Mouse (Mus musculus) embryo, embryonic 11 days (tissue): ENCODE results near the gene Ppargc1a.

ENCODE experiments used
- DNase-seq: peaks from one replicate; pipeline ENCODE4 v3.0.0-alpha.2; 2015

Ppargc1a gene

DNA sequence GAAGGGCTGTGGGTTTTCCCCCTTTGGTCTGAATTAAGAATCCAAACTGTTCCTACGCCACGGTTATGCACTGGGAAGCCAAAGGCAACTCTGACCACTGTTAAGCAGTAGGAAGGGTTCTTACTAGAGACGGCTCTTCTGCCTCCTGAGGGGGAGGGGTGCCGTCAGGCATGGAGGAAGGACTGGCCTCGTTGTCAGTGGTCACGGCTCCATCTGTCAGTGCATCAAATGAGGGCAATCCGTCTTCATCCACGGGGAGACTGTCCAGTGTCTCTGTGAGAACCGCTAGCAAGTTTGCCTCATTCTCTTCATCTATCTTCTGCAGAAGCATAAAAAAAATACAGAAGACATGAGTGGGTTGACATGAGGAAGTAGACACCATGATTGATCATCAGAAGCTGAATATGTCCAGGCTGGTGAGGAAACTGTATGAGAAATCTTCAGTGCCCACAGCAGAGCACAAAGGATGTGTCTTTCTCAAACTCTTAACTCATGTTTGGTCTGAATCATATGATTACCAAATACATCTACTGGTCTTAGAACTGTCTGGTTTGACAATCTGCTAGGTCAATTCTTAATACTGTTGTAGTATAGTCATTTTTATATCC, 69.5 kb downstream of the Ppargc1a start:
- peak; percentile 38 for DNase-seq

DNA sequence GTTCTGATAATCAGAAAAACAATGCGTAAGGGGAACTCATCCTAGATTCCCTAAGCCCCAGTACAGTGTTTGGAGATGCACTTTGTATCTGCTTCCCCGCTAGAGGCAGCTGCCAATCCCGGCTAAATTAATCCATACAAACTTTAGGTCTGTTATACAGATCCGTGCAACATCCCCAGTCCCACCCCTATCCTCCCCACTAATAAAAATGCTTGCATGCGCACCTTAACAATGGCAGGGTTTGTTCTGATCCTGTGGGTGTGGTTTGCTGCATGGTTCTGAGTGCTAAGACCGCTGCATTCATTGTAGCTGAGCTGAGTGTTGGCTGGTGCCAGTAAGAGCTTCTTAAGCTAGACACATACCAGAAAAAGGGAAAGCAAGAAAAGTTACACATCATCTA, 72.1 kb downstream of the Ppargc1a start:
- DNase-seq = peak; percentile 18

DNA sequence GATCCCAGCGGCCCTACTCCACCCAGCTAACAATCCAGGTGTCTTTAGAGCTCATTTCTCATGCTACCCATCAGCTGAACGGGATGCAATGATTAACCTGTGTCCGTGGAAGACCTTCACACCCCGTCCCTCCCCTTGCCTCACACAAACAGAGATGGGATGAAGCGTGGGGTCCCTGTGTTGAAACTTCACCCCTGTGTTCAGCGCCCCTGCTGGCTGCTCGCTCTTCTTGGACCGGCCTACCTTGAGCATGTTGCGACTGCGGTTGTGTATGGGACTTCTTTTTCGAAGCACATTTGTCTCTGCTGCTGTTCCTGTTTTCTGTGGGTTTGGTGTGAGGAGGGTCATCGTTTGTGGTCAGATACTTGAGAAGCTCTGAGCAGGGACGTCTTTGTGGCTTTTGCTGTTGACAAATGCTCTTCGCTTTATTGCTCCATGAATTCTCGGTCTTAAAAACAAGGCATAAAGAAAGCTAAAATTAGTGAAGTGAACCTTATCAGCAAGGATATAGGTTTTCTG, 73.1 kb downstream of the Ppargc1a start:
- DNase-seq = no peak

DNA sequence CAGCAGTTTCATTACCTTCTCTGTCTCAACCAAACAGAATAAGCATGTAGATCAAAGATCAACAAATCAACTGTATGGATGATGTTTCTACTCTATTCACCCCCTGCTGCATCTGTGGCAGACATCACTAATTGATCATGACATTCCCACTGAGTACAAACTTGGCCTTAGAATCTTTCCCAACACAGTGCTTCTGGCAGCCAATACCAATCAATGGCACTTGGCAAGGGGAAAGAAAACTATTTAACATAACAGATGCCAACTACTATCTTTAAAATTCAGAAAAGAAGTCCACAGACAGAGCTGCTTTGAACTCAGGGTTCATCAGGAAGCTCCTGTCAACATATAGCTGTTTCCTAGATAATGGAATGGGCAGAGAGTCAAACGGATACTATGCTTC, 83.8 kb downstream of the Ppargc1a start:
- no peak for DNase-seq

DNA sequence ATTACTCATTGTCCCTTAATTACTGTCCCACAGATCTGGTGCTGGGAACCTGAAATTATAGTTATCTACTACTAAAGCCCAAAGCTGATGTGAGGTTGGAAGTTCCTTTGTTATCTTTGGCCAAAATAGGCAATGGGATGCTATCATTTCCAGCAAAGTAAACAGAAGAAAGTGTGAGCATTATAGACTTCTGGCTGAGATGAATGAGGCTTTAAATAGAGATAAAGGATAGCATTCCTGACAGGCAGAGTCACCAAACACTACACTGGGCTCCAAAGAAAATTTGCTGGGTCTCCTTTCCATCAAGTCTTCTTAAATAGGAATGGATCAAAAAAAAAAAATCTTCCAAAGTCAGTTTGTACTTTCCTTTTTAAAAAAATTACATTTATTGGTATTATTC, 87.7 kb downstream of the Ppargc1a start:
- DNase-seq = no peak

- no peak for DNase-seq
Observed at GRCm38 (mm10) chr5:51479456-51479855, 88.1 kb downstream of the Ppargc1a start.

GRCm38 (mm10) chr5:51478319-51478994, 89.1 kb downstream of the Ppargc1a start:
- peak; percentile 63 for DNase-seq

DNA sequence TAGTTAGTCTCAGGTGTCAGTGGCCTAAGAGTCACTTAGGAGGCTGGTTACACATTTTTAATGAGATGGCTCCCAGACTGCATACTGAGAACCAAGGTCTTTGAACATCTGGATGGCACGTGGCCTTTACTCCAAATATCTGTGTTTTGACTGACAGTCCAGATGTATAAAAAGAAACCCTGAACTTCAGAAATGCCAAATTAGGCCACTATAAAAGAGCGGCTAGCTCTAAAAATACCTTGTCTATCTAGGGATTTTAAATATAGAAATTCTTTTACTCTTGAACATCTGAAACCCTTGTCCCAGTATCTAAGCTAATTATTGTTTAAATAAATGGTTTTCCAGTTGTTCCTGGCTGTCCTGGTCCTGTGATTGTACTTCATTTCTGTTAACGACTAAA, 90.4 kb downstream of the Ppargc1a start:
- peak; percentile 22 for DNase-seq

- DNase-seq = no peak
Observed at GRCm38 (mm10) chr5:51475034-51475541, 92.4 kb downstream of the Ppargc1a start.

DNA sequence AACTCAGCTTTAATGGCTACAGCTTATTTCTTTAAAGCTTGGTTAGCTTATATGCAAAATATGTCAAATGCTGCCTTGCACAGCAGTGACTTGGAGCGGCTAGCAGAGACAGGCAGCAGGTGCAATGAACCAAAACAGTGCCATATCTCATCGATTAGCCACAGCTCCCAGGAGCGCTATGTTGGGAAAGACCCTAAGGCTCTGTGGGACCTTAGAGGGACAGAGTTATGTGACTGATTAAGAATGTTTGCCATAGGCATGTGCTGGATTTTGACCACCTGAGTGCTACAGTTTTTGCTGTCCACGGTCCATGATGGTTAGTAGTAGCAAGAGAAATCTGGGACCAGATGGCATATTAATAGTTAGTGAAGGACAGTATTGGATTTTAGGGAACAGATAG, 95.9 kb downstream of the Ppargc1a start:
- peak; percentile 22 for DNase-seq

DNA sequence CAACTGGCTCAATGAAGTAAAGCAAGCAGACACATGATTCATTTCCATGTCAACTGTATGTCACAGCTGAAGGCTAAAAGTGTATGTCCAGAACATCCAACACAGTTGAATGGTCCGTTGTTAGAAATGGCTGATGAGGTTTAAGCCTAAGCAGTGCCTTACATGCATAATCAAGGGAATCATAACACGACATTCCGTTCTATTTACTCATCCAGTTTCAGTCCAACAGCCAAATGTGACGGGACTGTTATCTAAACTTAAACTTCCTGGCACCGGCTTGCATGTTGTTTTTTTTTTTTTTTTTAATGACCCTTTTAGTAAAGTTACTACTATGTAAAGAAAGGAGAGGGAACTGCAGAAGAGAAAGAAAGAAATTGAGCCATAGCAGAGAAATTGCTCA, 101.5 kb downstream of the Ppargc1a start:
- no peak for DNase-seq

DNA sequence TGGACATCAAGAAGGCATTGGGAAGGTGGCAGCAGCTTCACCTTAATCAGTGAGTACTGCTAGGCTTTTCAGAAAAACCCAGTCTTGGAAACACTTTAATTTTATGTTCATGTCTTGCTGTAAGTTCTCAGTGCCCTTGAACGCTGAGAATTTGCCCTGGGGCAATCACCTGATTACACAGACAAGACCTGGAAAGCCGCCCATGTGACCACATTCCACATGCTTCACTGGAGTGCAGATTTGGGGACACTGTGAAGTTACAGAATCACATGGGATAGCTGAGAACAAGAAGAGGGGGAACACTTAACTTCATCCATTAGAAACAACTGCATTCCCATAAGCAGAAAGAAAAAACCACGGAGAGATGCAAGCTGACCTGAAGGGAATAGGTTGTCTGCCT, 115.5 kb downstream of the Ppargc1a start:
- DNase-seq = no peak

DNA sequence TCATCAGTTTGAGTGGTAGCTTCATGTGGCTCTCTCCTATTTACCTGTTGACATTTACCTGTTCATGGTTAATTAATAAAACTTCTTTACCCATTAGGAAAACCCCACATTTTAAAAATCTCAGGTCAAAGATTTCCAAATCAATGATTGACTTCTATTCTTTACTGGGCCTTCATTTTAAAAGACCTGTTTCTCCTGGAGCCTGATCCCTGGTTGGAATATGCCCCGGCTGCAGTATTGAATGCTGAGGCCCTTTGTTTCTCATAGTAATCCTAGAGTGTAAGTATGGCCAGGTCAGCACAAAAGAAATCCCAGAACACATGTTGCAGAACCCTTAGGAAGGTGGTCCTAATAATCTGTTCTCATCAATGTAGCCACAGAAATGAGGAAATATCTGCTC, 119.9 kb downstream of the Ppargc1a start:
- no peak for DNase-seq

- no peak for DNase-seq
Observed at GRCm38 (mm10) chr5:51446299-51447090, 121.0 kb downstream of the Ppargc1a start.

GRCm38 (mm10) chr5:51445726-51446125, 121.8 kb downstream of the Ppargc1a start:
- DNase-seq = no peak

GRCm38 (mm10) chr5:51439773-51440172, 127.8 kb downstream of the Ppargc1a start:
- peak; percentile 8 for DNase-seq

GRCm38 (mm10) chr5:51433905-51434304, 133.6 kb downstream of the Ppargc1a start:
- no peak for DNase-seq

DNA sequence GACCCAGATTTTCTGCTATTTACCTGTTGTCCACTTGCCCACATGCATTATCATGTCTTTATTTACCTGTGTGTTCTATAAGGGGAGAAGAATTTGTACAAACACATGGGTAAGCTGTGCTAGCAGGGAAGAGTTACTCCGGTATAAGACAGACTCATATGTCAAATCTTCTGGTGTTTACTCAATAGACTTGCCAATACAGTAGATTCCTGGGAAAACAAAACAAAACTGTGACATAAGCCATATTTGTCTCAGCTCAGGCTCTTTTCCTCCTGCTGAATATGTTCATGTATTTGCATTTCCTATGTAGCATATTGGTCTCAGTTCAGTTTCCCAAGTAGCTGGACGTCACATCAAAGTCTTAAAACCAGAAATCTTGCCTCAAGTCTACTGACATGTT, 135.0 kb downstream of the Ppargc1a start:
- no peak for DNase-seq

GRCm38 (mm10) chr5:51432031-51432430, 135.5 kb downstream of the Ppargc1a start:
- DNase-seq = no peak

DNA sequence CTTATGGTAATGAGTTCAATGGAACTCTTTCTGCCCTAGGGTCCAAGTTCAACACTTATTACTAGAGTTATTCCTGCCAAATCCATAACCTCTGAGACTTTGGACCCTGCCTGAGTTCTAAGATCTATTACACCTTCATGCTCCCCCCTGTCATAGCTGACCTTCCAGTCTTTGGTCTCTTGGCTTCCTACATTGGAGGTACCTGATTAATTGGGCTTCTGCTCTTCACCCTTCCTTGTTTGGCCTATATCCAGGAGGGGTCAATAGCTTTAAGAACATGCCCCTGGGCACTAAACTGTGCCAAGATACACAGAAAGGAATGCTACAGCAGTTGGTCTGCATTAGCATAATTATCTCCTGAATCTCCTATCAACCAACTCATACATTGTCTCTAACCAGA, 141.1 kb downstream of the Ppargc1a start:
- DNase-seq = no peak

DNA sequence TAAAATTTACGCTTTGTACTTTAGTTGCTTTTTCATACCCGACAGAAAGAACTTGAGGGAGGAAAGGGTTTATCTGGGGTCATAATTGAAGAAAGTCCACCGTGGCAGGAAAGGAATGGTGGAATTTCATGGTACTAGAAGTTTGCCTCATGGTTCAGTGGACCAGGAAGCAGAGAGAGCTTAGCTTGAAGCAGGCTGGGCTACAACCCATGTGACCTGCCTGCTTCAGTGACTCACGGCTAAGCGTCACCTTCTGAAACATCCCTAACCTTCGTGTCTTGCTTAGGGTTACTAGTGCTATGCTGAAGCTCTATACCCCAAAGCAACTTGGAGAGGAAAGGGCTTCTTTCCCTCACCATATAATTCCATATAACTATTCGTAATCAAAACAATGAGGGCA, 151.1 kb downstream of the Ppargc1a start:
- DNase-seq = no peak

- no peak for DNase-seq
Observed at GRCm38 (mm10) chr5:51415456-51415855, 152.1 kb downstream of the Ppargc1a start.

DNA sequence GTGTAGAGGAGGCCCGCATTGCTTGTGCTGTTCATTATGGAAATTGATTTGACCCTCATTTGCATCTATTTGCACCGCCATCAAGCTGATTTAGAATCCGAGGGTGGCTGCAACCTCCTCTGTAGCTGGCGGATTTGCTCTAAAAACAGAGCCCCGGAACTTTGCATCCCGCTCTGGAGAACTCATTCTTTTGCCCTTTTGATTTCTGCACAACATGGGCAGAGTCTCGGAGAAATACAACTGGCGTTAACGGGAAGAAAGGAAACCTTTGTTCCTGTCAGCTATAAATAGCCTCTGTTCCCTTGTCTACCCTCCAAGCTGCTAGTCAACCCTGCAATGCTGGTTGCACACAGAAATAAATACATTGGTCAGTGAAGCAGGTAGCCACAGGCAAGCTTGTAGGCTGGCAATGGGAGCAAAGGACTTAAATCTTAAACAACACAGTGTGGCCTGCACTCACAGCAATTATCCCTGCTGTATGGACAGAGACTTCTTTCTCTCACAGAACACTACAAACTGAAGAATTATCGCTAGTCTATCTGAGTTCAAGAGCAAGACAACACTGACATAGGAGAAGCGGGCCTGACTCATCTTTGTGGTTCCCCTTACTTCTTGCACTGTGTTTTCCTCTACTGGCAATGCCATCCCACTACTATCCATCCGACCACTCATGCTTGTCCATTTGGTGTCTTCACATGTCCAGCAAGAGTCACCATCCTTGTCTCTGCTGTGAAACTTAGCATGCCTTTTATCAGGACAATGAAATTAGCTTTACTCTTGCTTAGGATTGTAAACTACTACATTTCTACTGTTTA, 155.0 kb downstream of the Ppargc1a start:
- DNase-seq = peak; percentile 36
